Mouse (Mus musculus): ENCODE data around the gene Defb38. TPM values are rescaled to one million over a fixed set of nuclear protein-coding genes. Genes with fewer than 3 reads are reported as not detected.

Gene Defb38
- polyA plus RNA-seq (2015; fragmentation: Nextera tagmentation; extraction: Ambion mirVana): not detected in 2 replicates

DNA sequence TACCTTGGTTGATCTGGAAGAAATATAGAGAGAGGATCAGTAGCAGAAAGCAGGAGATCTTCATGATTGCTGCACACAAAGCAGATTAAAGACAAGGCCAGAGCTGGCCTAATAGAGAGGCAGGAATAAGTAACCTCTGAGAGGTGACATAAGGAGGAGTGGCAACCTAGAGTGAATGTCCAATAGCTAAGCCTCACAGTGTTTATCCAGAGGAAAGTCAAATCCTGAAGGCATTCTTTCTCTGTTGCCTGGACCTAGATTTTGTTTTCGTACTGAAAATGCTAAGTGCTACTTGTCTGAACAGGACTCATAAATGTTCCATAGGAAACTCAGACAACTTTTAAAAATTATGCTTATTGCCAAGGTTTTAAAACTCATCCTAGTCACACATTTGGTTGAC lies at the start of gene Defb38:
Gene Defb38, minus strand, starts transcription at position 101 of the 400 bp plus-strand sequence.
- no peak within 1 kb of the TSS for H3K9ac ChIP-seq
- H3K9me3 ChIP-seq: no peaks in the 10 kb centered on the region
- no peaks in the 10 kb centered on the region for H3K4me1 ChIP-seq
- no peak within 1 kb of the TSS for H3K4me3 ChIP-seq
- H3K4me2 ChIP-seq: no peak within 1 kb of the TSS
- no peaks in the 10 kb centered on the region for H3K27me3 ChIP-seq
- no peaks in the 10 kb centered on the region for H3K36me3 ChIP-seq
- ATAC-seq (ENCODE audit: borderline replicate concordance, extremely low read depth, low FRiP score, low TSS enrichment): no peak
- H3K27ac ChIP-seq: no peak within 1 kb of the TSS
- WGBS: 78% methylated on average over 1 of the region's 1 CpGs

DNA sequence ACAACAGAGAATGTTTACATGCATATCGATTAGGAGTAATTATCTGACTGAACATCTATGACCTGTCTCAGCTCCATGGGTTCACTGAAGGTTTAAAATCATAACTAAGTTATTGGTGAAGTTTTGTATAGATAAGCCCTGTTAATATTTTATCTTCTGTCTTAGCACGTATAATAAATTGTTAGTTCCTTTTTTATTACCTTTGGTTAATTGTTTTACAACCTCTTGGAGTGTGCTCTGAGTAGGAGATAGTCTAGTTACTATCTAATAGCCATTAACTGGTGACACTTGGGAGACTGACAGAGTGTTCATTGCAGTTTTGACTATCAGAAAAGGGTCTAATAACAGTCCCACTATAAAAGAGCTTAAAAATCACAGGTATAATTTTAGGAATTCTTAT lies 39.6 kb upstream of the Defb38 start:
- Histone ChIP-seq H3K4me3 (no peak overlapping the region), H3K4me2 (no peak overlapping the region), H3K27me3 (no peaks in the 10 kb centered on the region), H3K4me1 (no peaks in the 10 kb centered on the region), H3K9me3 (no peaks in the 10 kb centered on the region), H3K27ac (no peak overlapping the region), H3K9ac (no peak overlapping the region), H3K36me3 (no peaks in the 10 kb centered on the region)
- no peak for ATAC-seq (ENCODE audit: borderline replicate concordance, extremely low read depth, low FRiP score, low TSS enrichment)
- 73% methylated on average over 2 of the region's 2 CpGs for WGBS

DNA sequence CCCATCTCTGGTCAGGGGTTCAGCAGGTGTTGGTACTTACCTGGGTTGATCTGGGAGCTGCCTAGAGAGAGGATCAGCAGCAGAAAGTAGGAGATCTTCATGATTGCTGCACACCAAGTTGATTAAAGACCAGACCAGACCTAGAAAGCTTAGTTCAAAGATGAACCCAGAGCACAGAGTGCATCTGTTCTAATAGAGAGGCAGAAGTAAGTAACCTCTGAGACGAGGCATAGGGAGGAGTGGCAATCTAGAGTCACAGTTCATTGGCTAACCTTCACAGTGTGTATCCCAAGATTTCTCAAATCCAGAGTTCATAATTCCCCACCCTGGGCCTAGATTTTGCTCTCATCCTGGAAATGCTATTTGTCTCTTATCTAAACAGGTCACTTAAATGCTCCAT lies 38.3 kb upstream of the Defb38 start, which contains the start of gene Defb39:
Gene Defb39, minus strand, starts transcription at position 101 of the 400 bp plus-strand sequence.
- no peaks in the 10 kb centered on the region for H3K36me3 ChIP-seq
- H3K9me3 ChIP-seq: no peaks in the 10 kb centered on the region
- H3K27ac ChIP-seq: no peak within 1 kb of the TSS
- H3K4me1 ChIP-seq: no peaks in the 10 kb centered on the region
- no peak within 1 kb of the TSS for H3K9ac ChIP-seq
- H3K4me2 ChIP-seq: no peak within 1 kb of the TSS
- no peak within 1 kb of the TSS for H3K4me3 ChIP-seq
- 62% methylated on average over 1 of the region's 1 CpGs for WGBS
- no peak for ATAC-seq (ENCODE audit: borderline replicate concordance, extremely low read depth, low FRiP score, low TSS enrichment)
- H3K27me3 ChIP-seq: no peaks in the 10 kb centered on the region

DNA sequence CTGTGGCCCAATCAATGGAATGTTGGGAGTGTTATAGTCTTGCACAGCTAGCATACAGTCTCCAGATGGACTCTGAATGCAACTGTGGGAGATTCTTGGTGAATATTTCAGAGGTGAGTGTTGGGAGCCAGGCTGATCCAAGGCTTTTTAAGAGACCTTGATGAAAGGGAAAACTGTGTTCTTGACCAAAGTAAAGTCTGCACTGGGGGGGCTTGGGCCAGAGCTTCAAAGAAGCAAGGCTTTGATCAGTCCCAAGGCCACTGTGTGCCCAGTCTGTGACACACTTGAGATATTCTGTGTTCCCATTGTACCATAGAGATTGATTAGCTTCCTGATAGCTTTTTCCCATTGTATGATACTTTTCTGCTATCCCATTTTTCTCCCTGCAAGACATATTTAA lies 36.5 kb upstream of the Defb38 start:
- no peak for ATAC-seq (ENCODE audit: borderline replicate concordance, extremely low read depth, low FRiP score, low TSS enrichment)
- no peak overlapping the region for H3K4me2 ChIP-seq
- no peaks in the 10 kb centered on the region for H3K27me3 ChIP-seq
- no peak overlapping the region for H3K27ac ChIP-seq
- no peaks in the 10 kb centered on the region for H3K36me3 ChIP-seq
- H3K9ac ChIP-seq: no peak overlapping the region
- H3K9me3 ChIP-seq: no peaks in the 10 kb centered on the region
- no peaks in the 10 kb centered on the region for H3K4me1 ChIP-seq
- no peak overlapping the region for H3K4me3 ChIP-seq

DNA sequence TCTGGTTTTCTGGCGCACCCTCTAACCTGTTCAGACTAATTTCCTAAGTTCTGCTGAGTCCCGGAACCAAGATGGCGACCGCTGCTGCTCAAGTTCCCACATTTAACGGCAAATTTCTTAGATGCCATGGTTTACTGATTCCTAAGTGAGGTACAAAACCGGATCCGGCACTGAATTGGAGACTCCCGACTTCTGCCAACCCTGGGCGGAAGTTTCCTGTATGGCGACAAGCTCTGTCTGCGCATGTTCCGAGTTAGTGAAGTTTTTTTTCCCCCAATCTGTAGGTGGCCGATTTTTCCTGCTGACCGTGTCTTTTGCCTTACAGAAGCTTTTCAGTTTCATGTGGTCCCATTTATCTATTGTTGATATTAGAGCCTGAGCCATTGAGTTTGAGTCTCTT lies 18.9 kb upstream of the Defb38 start:
- Histone ChIP-seq H3K4me3 (no peak overlapping the region), H3K27me3 (no peaks in the 10 kb centered on the region), H3K4me1 (no peaks in the 10 kb centered on the region), H3K4me2 (no peak overlapping the region), H3K36me3 (no peaks in the 10 kb centered on the region), H3K27ac (no peak overlapping the region), H3K9me3 (no peaks in the 10 kb centered on the region), H3K9ac (no peak overlapping the region)
- 89% methylated on average over 14 of the region's 14 CpGs for WGBS
- ATAC-seq (ENCODE audit: borderline replicate concordance, extremely low read depth, low FRiP score, low TSS enrichment): no peak

Other genes with a start within 250 kb of the Defb38 start
- not detected in 2 replicates for gene Defb40, start 48.3 kb downstream of the Defb38 start, polyA plus RNA-seq (2015; fragmentation: Nextera tagmentation; extraction: Ambion mirVana)
- gene Defb37, start 35.5 kb downstream of the Defb38 start, polyA plus RNA-seq (2015; fragmentation: Nextera tagmentation; extraction: Ambion mirVana): not detected in 2 replicates
- gene Defb39, start 38.2 kb upstream of the Defb38 start, polyA plus RNA-seq (2015; fragmentation: Nextera tagmentation; extraction: Ambion mirVana): not detected in 2 replicates
- not detected in 2 replicates for gene Defb12, start 88.3 kb upstream of the Defb38 start, polyA plus RNA-seq (2015; fragmentation: Nextera tagmentation; extraction: Ambion mirVana)
- not detected in 2 replicates for gene Defb34, start 97.2 kb upstream of the Defb38 start, polyA plus RNA-seq (2015; fragmentation: Nextera tagmentation; extraction: Ambion mirVana)
- not detected in 2 replicates for gene Gm45826, start 114.2 kb upstream of the Defb38 start, polyA plus RNA-seq (2015; fragmentation: Nextera tagmentation; extraction: Ambion mirVana)
- not detected in 2 replicates for gene Defb14, start 167.8 kb upstream of the Defb38 start, polyA plus RNA-seq (2015; fragmentation: Nextera tagmentation; extraction: Ambion mirVana)
- not detected in 2 replicates for gene Defb4, start 172.1 kb upstream of the Defb38 start, polyA plus RNA-seq (2015; fragmentation: Nextera tagmentation; extraction: Ambion mirVana)
- not detected in 2 replicates for gene Defb6, start 198.9 kb upstream of the Defb38 start, polyA plus RNA-seq (2015; fragmentation: Nextera tagmentation; extraction: Ambion mirVana)
- not detected in 2 replicates for gene Defb46, start 213.3 kb upstream of the Defb38 start, polyA plus RNA-seq (2015; fragmentation: Nextera tagmentation; extraction: Ambion mirVana)
- gene Defb5, start 221.0 kb upstream of the Defb38 start, polyA plus RNA-seq (2015; fragmentation: Nextera tagmentation; extraction: Ambion mirVana): not detected in 2 replicates

Measured in lung, embryonic 15.5 days (tissue).